Mouse (Mus musculus) T-cell, adult 2 months (primary cell): ENCODE data around the gene Adgrv1.

Source experiments
- DNase-seq: peaks from one replicate; pipeline ENCODE4 v3.0.0; 2022; ENCODE audit warnings: low spot score

Gene Adgrv1

GRCm38 (mm10) chr13:81610349-81610748 is 22.6 kb downstream of the Adgrv1 start:
- no peak for DNase-seq

DNA sequence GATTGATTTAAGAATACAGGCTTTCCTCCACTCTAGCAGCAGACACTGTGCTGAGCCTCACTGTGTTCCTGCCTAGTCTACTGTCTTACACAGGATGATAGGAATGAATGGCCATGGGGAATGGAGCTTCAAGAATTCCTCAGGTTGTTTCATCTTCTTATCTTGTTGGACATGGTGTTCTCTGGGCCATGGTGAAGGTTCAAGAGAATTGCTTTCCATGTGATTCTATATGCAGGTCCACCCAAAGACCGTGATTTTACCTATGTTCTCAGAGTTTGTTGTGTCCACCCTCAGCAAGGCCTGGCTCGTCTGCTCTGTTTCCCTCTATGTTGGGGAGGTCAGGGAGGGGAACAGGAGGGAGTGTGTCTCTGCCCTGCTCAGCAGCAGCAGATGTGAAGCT is 26.0 kb downstream of the Adgrv1 start:
- DNase-seq = no peak

DNA sequence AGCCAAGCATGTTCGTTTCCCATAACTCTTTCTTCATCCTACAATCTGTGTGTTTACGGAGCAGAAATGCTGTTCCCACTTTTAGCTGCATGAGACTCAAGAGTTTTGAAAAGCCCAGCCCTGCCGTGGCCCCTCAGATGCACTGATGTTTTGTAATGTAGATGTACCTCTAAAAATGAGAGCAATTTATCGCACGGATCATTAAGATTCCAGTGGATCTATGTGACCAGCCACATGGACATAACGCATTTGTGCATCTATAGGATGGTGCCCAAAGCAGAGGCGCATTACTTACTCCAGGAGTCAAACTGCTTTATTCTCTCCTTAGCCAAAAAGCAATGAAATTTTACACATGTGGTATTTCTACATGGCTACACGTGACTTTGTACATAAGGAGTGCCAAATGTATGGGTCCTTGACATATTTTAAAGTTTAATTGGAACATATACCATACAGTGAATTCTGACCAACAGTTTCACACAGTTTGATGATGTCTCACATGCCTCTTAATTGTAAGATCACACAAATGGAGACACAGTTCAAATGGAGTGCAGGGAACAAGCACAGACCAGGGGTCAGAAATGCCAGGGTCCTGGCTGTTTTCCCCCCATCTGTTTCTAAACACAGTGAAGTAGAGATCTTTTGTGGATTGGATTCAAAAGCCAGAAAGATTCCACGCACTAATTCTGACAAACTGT is 35.9 kb downstream of the Adgrv1 start:
- DNase-seq = no peak

GRCm38 (mm10) chr13:81578692-81579091 is 54.3 kb downstream of the Adgrv1 start:
- DNase-seq = no peak

GRCm38 (mm10) chr13:81570241-81570821 is 62.6 kb downstream of the Adgrv1 start:
- no peak for DNase-seq

DNA sequence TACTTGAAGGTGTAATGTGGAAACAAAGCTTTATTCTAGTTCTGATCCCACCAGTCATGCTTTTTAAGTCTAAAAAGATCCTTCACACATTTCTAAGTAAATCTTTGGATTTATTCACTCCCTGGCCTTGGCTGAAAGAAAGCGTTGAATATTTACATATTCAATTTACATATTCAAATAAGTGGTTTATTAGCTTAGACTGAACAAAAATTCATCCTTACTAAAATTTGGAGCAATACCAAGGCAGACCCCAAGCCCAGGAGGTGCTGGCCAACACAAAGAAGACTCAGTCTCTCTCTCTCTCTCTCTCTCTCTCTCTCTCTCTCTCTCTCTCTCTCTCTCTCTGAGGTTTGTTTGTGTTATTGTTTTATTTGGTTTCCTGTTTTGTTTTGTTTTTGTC is 82.9 kb downstream of the Adgrv1 start:
- DNase-seq = no peak

DNA sequence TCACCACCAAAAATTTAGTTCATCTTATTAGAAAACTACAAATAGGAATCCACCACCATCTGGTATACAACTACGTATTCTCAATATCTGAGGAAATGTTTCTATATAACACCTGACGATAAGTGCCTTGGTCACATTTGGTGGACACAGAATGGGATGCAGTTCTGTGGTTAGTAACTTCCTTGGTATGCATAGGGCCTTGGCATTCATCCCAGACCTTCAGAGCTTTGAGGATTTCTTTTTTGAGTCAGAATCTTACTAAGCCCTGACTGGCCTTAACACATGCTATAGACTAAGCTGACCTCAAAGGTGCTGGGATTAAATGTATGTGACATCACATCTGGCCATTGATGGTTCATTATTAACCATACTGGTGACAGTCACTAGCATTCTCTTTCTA is 98.0 kb downstream of the Adgrv1 start:
- DNase-seq = no peak

DNA sequence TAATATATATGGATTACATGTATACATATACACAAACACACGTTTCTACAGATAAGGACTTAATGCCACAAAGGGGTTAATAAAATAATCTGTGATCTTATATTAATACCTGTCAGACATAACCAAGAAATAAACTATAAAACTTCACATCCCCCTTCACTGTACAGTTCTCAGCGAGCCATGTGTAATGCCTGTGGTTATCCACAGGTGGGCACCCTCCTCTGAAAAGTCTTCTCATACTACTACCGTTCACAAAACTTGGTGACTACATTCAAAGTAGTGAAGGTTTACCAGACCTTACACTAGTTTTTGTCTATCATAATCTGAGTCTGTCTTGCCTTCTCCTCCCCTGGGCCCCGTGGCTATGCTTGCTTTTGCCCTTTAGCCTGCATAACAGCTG is 106.3 kb downstream of the Adgrv1 start:
- no peak for DNase-seq

- no peak for DNase-seq
These were observed 122.8 kb downstream of the Adgrv1 start for GRCm38 (mm10) chr13:81510142-81510541.

DNA sequence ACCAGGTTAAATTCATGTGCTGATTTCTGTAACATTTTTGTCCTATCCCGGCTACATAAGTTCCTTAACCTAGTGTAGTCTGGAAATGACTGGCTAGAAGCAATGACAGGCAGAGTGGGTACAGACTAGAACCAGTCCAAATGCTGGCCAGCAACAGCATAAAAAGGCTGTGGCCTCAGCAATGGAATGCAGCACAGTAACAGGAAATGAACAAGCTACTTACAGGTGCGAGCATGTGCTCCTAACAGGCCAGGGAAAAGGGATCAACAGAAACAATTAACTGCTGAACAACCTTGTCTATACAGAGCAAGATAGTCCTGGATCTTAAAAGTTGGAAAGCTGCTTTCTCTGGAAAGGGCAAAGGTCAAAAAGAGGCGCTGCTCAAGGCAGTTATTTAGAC is 135.9 kb downstream of the Adgrv1 start:
- DNase-seq = no peak

DNA sequence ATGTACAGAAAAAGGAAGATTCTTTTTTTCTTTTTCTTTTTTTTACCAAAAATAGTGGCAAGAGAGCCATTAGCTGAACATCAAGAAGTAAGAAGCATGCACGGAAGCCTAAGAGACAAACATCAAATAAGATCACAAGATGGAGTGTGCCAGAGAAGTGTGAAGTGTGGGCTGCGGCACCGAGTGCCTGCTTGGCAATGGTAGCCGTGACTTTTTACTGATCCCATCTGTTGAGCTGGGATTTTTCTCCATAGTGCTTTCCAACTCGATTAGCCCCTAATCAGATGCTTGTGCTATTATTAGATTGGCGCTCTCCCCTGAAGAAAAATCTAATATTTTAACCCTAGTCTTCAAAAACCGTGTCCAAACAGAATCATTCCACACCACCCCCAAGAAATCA is 141.0 kb downstream of the Adgrv1 start:
- no peak for DNase-seq

DNA sequence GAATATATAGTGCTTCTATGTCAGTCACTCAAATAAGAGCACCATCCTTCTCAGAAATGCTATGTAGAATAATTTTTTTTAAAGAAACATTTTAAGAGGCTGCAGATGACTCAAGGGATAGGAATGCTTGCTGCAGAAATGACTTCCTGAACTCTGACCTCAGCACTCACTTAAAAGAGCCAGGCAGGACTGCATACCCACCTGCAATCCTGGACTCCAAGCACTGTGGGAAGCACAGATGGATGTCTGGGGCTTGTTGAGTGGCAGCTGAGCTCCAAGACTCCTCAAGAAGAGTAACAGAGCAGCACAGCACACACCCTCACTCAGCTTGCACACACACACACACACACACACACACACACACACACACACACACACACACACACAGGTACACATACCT is 146.0 kb downstream of the Adgrv1 start:
- no peak for DNase-seq

- DNase-seq = no peak
These were observed 159.2 kb downstream of the Adgrv1 start for GRCm38 (mm10) chr13:81473750-81474149.

DNA sequence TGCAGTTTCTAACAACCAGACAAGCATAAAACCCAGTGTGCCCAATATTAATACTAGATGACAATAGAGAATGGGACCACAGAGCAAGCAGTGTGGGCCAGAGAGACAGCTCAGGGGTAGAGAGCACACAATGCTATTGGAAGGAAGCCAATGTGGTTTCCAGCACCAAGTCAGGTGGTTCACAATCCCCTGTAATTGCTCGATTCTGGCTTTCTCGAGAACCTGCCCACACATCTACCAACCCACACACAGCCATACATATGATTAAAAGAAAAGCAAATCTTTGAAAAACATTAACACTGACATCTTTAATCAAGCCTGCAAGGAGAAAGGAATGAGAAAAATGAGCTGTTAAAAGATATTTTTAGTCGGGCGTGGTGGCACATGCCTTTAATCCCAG is 166.3 kb downstream of the Adgrv1 start:
- no peak for DNase-seq

DNA sequence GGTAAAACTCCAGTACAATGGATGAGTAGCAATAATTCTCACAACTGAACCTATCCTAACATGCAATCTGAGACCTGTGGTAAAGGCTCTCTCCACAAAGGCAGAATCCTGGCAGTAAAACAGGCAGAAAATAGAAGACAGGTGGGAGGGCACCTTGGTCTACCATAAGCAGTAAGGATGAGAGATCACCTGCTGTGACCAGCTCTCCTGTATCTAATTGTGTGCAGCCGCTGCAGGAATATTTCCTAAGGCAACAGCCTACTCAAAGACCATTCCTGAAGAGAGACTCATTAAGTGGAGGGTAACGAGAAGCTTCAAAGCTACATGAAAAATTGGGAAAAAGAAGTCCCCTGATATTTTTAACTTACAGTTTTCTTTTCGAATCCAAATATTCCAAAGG is 167.2 kb downstream of the Adgrv1 start:
- no peak for DNase-seq

GRCm38 (mm10) chr13:81449630-81450029 is 183.3 kb downstream of the Adgrv1 start:
- no peak for DNase-seq

GRCm38 (mm10) chr13:81449198-81449597 is 183.8 kb downstream of the Adgrv1 start:
- DNase-seq = no peak

DNA sequence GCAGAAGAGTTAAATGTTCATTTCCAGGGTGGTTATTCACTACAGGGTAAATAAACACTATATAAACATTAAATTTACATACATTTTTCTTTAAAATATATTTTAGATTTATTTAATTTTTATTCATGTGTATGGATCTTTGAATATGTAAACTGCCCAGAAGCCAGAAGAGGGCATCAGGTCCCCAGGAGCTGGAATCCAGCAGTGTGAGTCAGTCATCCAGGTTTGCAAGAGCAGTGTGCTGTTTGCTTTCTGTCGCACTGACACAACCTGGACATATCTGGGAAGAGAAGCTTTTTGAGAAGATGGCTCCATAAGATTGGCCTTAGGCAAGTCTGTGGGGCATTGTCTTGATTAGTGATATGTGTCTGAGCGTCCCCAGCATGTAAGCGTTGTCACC is 191.5 kb downstream of the Adgrv1 start:
- no peak for DNase-seq

DNA sequence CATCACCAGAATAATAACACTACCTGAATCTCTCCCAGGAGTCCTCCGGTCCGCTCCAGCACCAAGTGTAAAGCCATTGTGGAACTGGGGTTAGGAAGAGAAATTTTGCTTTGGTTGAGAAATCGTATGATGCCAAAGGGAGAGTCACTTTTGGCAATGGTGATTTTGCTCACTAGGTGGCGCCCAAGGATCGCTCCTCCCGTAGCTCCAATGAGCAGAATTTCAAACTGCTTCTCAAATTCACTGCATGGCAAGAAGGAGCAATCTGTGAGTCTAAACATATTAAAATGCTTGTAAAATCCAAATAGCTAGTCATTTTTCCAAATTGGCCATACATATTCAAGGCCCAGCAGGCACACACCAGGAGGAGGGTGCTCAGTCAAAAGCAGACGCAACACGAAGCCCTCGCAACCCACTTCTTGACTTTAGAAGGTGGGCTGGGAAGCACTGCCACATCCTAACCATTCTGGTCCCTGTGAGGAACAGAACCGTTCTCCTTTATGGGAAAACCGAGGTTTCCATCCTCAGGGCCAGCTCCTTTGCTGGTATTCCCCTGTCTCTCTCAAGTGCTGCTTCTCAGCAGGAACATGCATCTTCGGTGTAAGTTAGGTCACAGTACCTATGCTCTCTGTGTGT is 193.4 kb downstream of the Adgrv1 start:
- peak; percentile 32 for DNase-seq

- no peak for DNase-seq
These were observed 195.9 kb downstream of the Adgrv1 start for GRCm38 (mm10) chr13:81437088-81437487.

GRCm38 (mm10) chr13:81426896-81427755 is 205.8 kb downstream of the Adgrv1 start:
- peak; percentile 3 for DNase-seq

DNA sequence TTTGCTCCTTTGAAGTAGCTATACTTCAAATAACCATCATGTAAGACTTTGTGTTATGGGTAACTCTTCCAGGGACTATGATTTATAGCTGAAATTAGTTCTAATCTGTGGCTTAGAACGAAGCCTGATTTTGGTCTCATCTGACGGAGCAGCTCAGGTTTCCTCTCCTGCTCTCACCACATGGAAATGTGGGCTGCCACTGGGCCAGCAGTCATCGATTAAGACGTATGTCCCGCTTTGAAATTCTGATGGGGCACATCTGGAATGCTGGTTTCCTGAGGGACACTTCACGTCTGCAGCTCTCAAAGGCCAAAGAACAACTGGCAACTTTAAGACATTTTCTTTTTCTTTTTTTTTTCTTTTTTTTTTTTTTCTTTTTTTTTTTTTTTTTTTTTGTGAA is 207.8 kb downstream of the Adgrv1 start:
- no peak for DNase-seq

DNA sequence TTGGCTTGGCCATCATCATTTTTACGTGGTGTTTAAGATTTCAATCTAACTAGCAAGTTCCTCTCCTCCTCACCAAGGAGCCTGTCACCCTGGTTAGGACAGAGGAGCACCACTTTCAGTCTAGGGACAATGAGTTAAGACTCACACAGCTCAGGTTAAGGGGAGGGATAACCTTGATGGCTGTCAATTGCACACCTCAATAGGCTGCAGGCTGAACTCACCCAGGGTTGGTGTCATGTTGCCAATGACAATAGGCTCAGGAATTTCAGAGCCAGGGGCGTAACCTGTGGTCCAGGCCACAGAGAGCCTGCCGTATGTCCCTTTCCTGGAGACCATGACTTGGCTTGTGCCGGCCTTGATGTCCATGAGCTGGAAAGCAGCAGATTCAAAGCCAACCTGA is 209.0 kb downstream of the Adgrv1 start:
- DNase-seq = no peak
